Mouse (Mus musculus): ENCODE measurements around the gene Slc35f5. TPM values are rescaled to one million over a fixed set of nuclear protein-coding genes. Genes with fewer than 3 reads are reported as not detected.

The Slc35f5 gene
- polyA plus RNA-seq, 1 experiment from 2014 or later: 22.1 TPM

DNA sequence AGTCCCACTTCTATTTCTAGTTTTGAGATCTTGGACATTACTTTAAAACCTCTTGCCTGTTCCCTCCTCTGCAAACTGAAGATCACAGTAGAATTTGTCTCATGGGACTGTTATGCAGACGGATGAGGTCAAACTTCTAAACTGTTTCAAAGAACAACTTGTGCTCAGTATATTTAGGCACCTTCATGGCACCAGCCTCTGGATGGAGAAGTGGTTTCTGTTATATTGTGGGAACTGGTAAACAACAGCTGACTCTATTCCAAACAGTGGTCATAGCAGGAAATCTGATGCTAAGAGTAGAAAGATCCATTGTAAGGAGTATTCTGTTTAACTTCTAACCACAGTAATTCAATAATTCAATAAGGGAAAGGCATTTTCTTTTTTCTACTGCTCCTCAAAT lies 17.7 kb downstream of the Slc35f5 start:
- Histone ChIP-seq H3K4me2 (no peak overlapping the region), H3K27me3 (no peaks in the 10 kb centered on the region), H3K9ac (no peak overlapping the region), H3K4me1 (no peaks in the 10 kb centered on the region), H3K9me3 (replicated peaks) (no peaks in the 10 kb centered on the region), H3K4me3 (no peak overlapping the region), H3K36me3 (ENCODE audit: poor library complexity, severe bottlenecking) (peaks cover 34% of the 10 kb centered on the region), H3K27ac (no peak overlapping the region)
- 90% methylated on average over 1 of the region's 1 CpGs for WGBS
- ATAC-seq: no peak

GRCm38 (mm10) chr1:125581134-125581533 lies 20.7 kb downstream of the Slc35f5 start:
- Histone ChIP-seq H3K9me3 (replicated peaks) (no peaks in the 10 kb centered on the region), H3K27ac (no peak overlapping the region), H3K4me1 (no peaks in the 10 kb centered on the region), H3K4me3 (no peak overlapping the region), H3K36me3 (ENCODE audit: poor library complexity, severe bottlenecking) (peaks cover 30% of the 10 kb centered on the region), H3K9ac (no peak overlapping the region), H3K27me3 (no peaks in the 10 kb centered on the region), H3K4me2 (no peak overlapping the region)
- WGBS: 97% methylated on average over 3 of the region's 3 CpGs
- no peak for ATAC-seq

DNA sequence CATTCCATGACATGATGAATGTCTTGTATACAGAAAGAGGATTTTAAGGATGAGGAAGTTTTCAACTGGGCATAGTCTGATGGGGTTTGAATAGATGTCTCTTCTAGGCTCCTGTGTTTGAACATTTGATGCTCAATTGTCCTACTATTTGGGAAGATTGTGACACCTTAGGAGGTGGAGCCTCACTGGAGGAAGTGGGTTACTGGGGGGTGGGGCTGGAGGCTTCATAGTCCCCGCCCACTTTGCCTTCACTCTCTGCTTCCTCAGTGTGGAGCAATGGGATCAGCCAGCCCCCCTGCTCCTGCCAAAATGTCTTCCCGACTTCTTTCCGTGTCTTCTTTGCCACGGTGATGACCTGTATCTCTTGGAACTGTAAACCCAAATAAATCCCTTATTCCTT lies 43.2 kb downstream of the Slc35f5 start:
- H3K36me3 ChIP-seq (ENCODE audit: poor library complexity, severe bottlenecking): no peaks in the 10 kb centered on the region
- 78% methylated on average over 4 of the region's 4 CpGs for WGBS
- no peak overlapping the region for H3K4me3 ChIP-seq
- H3K4me2 ChIP-seq: no peak overlapping the region
- peaks cover 11% of the 10 kb centered on the region; the same call in 1 of the 2 replicates for H3K9me3 ChIP-seq (replicated peaks)
- no peaks in the 10 kb centered on the region for H3K27me3 ChIP-seq
- ATAC-seq: no peak
- no peak overlapping the region for H3K9ac ChIP-seq
- 0 out of 2 replicates have a peak, but pooled peaks cover 10% of the 10 kb centered on the region for H3K4me1 ChIP-seq
- H3K27ac ChIP-seq: no peak overlapping the region

DNA sequence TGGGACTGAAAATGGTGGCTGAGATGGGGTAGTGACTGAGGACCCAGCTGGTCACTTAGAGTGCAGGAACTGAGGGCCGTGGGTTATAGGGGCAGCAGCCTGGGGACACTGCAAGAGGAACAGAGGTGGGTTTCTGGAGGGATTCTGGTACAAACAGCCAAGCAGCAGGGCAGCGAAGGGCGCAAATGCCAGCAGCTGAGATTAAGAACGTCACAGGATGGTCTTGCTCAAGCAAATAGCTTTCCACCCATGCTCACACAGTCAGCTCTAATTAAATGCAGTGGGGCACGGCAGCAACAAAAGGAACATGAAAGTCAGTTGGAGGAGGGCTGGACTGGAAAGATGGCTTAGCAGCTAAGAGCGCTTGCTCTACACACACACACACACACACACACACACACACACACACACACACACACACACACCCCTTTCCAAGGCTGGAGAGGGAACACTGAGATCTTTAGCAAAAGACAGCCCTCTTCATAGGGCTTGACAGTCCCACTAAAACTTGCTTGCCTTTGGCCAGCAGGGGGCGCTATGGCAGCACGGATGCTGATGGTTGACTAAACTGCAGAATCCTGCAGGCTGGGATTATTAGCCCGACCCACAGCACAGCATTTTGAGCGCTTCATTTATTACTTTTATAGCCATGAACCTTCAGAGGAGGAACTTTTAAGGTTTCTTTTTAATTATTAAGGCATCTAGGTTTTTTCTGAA lies 46.9 kb downstream of the Slc35f5 start:
- WGBS: 16% methylated on average over 9 of the region's 10 CpGs

GRCm38 (mm10) chr1:125624376-125625076 lies 64.1 kb downstream of the Slc35f5 start:
- ATAC-seq: no peak; the same call in 1 of the 2 replicates
- Histone ChIP-seq H3K4me3 (no peak overlapping the region), H3K9me3 (replicated peaks) (no peaks in the 10 kb centered on the region), H3K4me2 (no peak overlapping the region), H3K27me3 (no peaks in the 10 kb centered on the region), H3K9ac (no peak overlapping the region), H3K4me1 (no peaks in the 10 kb centered on the region), H3K36me3 (ENCODE audit: poor library complexity, severe bottlenecking) (no peaks in the 10 kb centered on the region), H3K27ac (no peak overlapping the region)
- 63% methylated on average over 4 of the region's 4 CpGs for whole genome bisulfite sequencing

More for the DNA sequence above, 46.9 kb downstream of the Slc35f5 start:
- peak; percentile 93 for ATAC-seq
- Histone ChIP-seq H3K4me2 (peak overlapping the region; percentile 5; the same call in 1 of the 2 replicates), H3K9ac (no peak overlapping the region), H3K9me3 (replicated peaks) (no peaks in the 10 kb centered on the region), H3K36me3 (ENCODE audit: poor library complexity, severe bottlenecking) (no peaks in the 10 kb centered on the region), H3K4me3 (no peak overlapping the region), H3K27ac (no peak overlapping the region), H3K4me1 (0 out of 2 replicates have a peak, but pooled peaks cover 10% of the 10 kb centered on the region), H3K27me3 (no peaks in the 10 kb centered on the region)

GRCm38 (mm10) chr1:125639501-125640253 lies 79.3 kb downstream of the Slc35f5 start:
- Histone ChIP-seq H3K4me3 (no peak overlapping the region), H3K36me3 (ENCODE audit: poor library complexity, severe bottlenecking) (no peaks in the 10 kb centered on the region), H3K27me3 (no peaks in the 10 kb centered on the region), H3K4me1 (peaks cover 13% of the 10 kb centered on the region), H3K9ac (no peak overlapping the region), H3K9me3 (replicated peaks) (no peaks in the 10 kb centered on the region), H3K4me2 (no peak overlapping the region), H3K27ac (peak overlapping the region; percentile 65)
- peak; percentile 79 for ATAC-seq
- WGBS: 34% methylated on average over 8 of the region's 8 CpGs

GRCm38 (mm10) chr1:125643643-125644042 lies 83.2 kb downstream of the Slc35f5 start:
- H3K27ac ChIP-seq: no peak overlapping the region
- no peaks in the 10 kb centered on the region for H3K36me3 ChIP-seq (ENCODE audit: poor library complexity, severe bottlenecking)
- H3K27me3 ChIP-seq: no peaks in the 10 kb centered on the region
- H3K4me2 ChIP-seq: no peak overlapping the region
- ATAC-seq: no peak
- H3K9ac ChIP-seq: no peak overlapping the region
- H3K4me3 ChIP-seq: no peak overlapping the region
- WGBS: 45% methylated on average over 1 of the region's 1 CpGs
- H3K4me1 ChIP-seq: peaks cover 13% of the 10 kb centered on the region
- no peaks in the 10 kb centered on the region for H3K9me3 ChIP-seq (replicated peaks)

Other genes starting within 250 kb of the Slc35f5 start
- gene Actr3, start 124.9 kb upstream of the Slc35f5 start, polyA plus RNA-seq (2015; fragmentation: Nextera tagmentation; extraction: Ambion mirVana): 225 and 227 TPM in 2 replicates
- gene Gpr39, start 116.4 kb downstream of the Slc35f5 start, polyA plus RNA-seq (2015; fragmentation: Nextera tagmentation; extraction: Ambion mirVana): 0.08 TPM in 1 of 2 replicates, not detected in the other